Mouse (Mus musculus) MEL-GATA-1-ER (cell line): ENCODE measurements around the gene Ccnd2.

Source experiments
- DNase-seq: peaks from one replicate; pipeline ENCODE4 v3.0.0-alpha.2; 2012; ENCODE audit warnings: low read depth; ENCODE audit errors: extremely low read depth

Ccnd2 gene

DNA sequence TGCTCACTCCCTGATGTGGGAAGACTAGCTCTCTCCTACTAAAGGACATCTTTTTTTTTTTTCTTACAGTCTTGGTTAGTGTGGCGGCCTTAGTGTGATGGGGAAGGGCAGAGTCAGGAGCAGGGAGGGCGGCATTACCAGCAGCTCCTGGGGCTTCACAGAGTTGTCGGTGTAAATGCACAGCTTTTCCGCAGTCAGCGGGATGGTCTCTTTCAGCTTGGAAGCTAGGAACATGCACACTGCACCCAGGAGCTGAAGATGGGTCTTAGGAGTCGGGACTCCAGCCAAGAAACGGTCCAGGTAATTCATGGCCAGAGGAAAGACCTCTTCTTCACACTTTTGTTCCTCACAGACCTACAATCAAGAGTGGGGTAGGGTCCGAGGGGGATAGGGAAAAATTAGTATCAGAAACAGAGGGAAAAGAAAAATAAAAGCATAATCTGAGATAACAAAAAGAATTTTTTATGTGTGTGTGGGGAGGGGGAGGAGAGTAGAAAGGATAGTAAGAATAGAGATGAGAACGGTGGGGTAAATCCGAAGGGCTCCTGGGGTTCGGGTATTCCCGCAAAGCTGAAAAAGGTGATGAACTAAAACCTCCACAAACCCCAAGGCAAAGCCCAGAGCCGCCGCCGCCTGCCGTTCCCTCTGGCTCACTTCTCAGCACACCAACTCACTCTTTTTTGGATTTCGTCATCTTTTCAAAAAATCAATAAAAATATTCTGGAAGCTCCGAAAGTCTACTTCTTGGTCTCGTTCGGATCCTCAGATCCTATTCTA is 3.3 kb downstream of the Ccnd2 start:
- no peak for DNase-seq

DNA sequence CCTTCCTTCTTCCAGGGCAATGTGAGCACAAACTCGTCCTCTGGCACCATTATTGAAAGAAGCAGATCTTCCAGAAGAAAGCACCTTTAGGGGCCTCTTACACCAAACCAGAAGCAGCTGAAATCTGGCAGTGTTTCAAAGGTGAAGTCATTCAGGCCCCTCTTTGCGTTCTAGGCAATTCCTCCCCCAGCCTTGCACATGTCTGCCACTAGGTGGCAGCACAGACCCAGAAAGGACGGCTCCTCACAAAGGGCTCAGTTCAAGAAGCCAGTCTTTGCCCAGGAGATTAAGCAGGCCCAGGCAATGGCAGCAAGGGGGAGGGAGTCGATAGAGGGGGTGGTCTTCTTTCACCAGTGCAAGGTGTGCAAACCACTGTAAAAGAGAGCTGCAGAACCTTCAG is 4.3 kb downstream of the Ccnd2 start:
- peak; percentile 77 for DNase-seq

DNA sequence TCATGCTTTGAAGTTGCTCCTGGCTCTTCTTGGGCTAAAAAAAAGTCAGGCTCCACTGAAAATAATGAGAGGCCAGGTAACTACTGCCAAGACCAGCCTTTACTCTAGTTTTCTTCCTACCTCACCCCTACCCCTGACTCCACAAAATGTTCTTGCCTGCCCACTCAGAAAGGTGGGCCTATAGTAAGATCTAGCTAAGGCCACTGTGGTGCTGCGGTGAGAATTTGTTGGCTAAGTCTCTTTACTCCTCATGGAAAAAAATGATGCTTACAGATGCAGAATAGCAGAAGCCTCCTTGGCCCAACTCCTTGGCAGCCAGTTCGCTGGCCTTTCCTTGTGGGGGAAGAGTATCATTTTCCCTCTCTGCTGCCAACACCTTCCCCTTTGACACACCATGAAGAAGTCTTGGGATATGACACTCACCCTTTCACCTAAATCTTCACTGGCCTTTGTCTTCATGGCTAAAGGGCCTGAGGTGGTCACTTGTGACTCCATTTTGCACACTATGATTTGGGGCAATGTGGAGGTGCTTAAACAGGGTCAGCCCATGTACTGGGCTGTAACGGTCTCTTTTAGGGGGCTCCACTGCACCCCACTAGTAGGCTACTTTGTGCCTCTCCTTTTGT is 5.6 kb downstream of the Ccnd2 start:
- no peak for DNase-seq

DNA sequence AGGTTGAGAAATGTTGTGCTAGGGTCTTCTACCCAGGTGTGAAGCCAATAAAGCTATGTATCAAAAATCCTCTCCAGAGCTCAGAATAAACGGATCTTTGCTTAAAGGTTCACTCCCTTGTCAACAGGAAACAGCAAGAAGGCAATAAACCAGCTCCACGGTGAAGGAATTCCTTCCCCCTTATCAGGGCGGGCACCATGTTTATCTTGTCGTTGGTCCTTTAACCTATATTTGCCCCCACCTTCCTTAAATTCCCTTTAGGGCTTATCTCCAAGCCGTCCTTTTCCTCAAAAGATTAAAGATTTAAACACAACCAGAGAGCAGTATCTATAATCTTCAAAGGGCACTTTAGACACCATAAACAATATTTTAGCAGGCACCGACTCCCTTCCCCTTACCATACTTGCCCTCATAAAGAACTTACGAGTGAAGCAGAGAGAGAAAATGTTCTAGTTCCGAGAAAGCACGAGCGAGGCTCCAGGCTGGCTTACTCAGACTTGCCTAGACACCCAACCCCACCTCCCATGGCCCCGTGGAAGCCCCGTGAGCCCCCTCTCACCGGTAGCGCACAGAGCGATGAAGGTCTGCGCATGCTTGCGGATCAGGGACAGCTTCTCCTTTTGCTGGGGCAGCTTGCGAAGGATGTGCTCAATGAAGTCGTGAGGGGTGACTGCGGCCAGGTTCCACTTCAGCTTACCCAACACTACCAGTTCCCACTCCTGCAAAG is 6.4 kb downstream of the Ccnd2 start:
- peak; percentile 43 for DNase-seq

DNA sequence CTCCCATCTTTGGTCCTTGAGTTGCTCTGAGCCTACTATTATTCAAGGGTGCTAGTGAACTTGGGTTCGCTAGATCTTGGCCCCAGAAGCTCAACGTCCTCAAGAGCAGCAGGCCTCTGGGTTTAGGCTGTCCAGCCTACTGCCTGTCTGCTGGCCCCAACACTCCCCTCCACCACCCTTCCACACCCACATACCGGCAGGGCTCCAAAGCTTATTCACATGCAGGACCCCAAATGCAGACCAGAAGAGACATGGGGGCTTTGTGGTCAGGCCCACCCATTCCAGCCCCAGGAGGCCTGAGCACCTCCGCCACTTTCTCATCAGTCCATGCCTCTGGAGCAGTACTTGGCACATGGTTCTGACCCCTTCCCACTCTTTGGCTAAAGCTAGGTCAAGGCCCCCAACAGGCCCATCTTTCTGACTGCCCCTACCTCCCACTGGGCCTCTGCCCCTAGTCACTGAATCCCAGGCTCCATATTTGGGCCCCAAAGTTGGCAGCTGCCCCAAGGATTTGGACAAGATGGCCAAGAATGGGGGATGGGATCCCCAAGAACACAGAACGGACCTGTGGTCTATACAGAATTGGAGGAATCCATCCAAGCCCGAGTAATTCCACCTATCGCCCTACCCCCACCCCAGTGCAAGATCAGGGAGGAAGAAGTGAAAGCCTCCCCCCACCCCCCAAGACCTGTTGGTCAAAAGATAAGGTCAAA is 8.3 kb downstream of the Ccnd2 start:
- no peak for DNase-seq

DNA sequence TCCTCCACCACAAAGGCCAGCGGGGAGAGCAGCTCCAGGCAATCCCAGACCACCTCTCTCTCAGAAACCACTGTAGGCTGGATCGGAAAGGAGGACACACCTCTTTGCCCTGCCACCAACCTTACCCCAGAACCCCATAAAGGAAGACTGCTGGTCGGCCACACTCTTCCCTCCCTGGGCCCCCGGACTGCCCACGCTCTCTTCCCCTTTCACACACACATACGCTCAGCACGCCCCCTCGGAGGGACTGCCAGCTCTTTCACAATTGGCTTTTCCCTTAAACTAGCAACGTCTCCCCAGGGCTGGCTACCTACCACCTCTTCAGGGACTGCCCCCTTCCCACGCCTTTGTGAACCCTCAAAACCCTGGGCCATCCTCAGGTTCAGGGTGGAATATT is 8.9 kb downstream of the Ccnd2 start:
- DNase-seq, result no peak

DNA sequence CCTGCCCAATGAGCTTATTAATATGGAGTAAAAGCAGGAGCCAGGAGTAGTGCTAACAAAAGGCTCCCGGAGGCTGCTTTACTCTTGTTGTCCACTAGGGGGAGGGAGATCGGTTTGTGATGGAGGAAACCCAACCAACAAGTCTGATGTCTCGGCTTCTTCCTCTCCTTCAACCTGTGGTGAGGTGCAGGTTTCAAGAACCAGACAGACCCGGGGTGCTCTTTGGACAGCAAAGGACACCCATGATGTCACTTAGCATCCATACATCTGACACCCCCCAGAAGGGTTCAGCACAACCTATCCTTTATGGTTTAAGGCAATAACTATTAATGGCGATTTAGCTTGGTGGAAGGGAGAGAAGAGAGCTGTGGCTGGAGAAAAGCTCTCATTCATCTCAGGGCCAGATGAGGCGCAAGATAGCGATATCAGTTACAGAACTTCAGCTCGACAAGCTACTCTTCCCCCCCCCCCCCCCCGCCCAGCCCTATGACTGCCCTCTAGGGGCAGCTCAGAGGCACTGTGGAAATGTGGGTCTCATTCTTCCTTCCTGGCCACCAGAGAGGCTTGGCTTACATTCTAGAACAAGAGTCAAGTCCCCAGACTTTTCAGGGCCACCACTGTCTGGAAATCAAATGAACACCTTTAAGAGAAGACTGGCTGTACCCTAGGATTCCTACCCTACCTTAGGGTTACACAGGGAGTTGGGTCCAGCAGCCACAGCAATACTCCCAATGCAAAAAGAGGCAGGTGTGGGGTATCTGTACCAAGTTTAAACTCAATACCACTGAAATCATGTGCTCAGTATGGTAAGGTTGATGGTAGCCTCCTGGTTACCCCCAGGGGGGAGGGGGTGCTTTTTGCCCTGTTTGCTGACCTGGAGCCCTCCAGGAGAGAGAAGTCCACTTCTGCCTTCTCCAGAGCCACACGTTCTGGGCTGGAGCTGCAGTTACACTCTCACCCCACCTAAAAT is 9.6 kb downstream of the Ccnd2 start:
- peak; percentile 52 for DNase-seq

DNA sequence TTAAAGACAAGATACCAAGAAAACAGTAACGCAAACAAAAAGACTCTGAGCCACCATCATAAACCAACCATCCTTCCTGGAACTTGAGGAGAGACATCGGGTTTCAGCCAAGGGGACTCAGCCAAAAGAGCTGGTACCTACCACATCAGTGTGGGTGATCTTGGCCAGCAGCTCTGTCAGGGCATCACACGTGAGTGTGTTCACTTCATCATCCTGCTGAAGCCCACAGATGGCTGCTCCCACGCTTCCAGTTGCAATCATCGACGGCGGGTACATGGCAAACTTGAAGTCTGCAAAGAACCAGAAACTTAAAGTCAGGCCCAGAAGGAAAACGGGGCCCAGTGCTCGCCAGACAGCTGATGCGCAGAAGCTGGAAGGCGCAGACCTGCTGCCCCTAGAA is 13.0 kb downstream of the Ccnd2 start:
- no peak for DNase-seq

DNA sequence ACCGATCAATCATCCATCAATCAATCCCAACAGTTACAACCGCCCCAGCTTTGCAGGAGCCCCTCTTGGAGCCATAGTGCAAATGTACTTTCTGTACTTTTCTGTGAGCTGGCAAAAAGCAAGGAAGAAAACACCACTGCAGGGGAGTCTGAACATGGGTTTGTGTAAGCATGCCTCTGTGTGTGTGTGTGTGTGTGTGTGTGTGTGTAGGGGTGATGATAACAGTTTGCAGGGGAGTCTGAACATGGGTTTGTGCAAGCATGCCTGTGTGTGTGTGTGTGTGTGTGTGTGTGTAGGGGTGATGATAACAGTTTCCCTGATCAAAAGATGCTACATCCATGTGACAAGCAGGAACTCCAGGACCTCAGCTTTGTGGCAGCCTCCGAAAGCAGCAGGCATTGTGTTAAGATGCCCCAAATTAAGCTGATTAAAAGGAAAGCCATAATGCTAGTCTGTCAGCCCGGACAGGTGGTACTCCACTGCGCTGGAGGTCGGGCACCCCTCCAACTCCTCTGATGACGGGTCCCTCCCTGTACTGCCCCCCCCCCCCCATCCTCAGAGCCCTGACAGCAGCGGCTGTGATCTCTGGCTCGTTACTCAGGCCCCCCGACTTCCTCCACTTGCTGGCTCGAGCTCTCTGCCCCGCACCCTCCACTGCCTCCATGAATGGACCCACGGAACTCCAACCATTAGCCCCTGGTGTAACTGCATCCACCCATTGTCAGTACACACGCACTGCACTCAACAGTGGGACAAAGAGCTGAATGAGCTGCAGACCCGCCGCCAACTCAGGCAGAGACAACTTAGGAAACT is 18.4 kb downstream of the Ccnd2 start:
- DNase-seq, result no peak

DNA sequence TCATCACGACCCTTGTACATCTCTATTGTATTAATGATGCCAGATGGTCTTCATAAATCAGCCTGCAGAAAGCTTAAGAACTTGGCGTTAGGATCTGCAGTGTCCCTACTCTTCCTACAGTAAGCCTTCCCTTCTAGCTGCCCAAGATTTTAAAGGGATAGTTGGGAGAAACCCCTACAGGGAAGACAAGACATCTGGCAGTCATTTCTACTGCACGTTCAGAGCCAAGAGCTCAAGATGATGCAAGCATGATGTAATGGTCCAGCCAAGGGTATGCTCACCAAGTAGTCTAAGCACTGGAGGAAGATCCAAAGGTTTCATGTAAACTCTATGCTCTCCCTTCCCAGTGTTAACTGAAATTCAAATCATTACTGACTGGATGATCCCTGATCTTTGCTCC is 19.3 kb downstream of the Ccnd2 start:
- no peak for DNase-seq

DNA sequence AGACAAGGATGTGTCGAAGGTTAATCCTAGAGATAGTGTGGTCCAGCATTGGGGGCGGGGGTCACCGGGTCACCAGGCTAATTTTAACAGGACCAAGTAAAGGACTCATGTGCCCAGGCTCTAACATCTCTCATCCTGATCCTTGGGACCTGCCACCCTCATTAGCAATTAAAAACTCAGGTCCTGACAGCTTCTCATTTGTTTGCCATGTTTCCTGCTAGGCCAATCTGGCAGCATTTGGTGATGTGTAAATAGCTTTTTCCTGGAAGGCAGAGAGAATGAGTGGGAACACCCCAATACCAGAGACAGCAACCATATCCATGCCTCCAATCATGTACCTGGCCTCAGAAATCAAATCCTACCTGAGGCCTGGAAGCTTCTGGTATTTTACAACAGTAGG is 20.0 kb downstream of the Ccnd2 start:
- no peak for DNase-seq

DNA sequence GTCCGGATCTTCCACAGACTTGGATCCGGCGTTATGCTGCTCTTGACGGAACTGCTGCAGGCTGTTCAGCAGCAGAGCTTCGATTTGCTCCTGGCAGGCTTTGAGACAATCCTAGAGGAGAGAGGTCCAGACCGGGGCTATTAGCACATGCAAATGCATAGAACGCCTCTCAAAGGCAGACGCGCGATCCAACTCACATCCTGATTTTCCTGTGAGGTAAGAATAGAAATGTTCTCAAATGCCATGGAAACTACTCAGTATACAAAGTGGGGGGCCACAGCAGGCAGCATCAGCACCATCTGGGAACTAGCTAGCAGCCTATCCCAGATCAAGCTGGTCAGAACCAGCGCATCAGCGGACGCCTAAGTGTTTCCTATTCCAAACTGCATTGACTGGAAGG is 21.6 kb downstream of the Ccnd2 start:
- DNase-seq, result no peak

DNA sequence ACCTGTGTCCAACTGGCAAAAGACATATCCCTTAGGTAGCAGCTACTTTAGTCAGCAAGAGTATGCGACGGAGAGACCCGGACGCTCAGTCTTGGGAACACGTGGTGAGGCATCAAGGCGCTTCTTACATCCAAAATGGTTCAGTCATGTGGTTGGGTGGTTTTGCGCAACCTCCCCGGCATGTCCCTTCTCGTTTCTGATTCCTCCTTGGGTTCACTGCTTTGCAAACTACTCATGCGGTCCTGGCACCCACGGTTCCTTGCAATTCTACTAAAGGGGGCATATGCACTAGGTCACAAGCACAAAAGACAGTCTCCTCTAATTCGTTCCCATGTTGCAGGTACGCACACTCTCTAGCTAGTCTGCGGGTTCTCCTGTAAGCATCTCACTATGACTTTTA is 22.3 kb downstream of the Ccnd2 start:
- no peak for DNase-seq

DNA sequence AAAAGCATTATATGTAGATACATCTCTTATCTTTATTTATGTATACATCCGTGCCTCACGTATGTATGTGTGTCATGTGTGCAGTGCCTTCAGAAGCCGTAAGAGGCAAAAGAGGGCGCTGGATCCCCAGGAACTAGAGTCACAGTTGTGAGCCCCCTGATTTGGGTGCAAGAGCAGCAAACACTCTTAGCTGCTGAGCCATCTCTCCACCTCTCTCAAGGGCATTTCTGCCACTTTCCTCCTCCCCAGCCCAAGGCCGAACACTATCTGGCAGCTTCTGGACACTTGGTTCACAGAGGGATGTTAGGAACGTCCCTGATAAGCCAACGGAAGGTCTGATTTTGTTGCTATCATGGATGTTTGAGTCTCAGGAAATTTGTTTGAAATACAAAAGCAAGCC is 28.5 kb downstream of the Ccnd2 start:
- no peak for DNase-seq

DNA sequence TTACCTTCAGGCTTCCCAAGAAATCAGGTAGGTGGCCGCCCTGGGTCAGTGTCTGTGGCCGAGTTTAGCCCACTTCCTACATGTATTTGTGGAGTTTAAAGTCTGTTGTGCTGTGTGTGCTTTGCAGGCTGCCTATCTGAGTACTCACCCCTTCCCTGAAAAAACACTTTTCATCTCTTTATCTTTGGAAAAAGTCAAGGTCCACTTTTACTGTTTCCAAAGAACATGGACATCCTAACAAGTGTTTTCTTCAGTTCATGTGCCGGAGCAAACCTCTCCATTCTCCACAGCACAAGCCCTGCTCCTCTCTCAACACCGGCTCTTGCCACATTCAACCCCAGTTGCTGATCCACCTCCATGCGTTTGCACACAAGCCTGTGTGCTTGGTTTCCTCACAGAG is 29.0 kb downstream of the Ccnd2 start:
- DNase-seq, result no peak

DNA sequence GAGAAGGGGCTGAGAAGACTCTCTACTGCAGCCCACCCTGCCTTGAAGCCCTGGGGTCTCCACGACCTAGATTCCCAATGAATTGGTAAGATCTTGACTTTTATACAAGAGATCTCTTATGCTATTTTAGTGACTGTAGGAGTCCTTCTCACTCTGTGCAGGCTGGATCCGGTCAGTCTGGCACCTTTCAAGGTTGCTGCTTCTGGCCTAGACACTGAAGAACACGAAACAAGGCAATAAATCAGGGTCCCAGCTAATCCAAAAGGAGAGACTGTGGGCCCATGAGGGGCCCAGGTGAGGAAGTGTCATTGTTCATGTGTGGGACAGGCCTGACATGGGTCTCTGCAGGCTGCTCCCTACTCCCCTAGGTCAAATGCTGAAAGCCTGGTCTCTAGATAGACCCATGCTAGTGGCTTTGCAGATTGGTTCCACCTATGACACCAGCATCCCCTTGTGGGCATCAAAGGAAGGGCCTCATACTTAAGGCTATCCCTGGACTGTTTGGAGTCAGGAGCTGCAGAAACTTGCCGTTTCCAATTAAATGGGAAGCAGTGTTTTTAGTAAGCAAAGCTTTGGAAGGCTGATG is 29.7 kb downstream of the Ccnd2 start:
- DNase-seq, result no peak

DNA sequence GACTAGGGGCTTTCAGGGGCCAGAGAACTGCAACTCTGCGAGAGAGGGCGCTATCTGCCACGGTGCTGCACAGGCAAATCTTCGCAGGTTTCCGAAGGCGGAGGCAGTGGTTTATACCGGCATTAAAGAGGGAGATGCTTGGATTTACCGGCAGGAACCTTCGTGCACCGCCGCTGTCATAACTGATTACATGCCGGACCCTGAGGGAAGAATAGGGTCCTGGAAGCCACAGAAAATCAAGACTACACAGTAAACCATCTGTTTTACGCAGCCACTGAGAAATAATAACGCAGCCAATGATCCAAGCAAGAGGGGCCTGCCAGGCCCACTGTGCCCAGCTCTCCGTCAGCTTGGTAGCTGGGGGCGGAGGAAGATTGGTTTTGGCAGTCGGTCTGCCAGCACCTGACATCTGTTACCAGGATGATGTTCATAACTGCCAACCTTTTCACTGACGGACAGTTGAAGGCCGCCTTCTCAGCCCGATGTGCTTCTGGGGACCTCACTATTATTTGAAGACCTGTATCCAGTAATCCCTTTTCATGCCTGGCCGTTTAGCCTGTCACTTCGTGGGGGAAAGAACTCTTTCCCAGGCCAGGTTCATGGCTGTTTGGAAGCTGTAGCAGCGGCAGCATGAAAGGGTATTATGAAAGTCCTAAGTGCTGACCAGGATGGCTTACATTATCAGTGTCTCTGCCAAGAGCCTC is 37.1 kb downstream of the Ccnd2 start:
- DNase-seq, result no peak

DNA sequence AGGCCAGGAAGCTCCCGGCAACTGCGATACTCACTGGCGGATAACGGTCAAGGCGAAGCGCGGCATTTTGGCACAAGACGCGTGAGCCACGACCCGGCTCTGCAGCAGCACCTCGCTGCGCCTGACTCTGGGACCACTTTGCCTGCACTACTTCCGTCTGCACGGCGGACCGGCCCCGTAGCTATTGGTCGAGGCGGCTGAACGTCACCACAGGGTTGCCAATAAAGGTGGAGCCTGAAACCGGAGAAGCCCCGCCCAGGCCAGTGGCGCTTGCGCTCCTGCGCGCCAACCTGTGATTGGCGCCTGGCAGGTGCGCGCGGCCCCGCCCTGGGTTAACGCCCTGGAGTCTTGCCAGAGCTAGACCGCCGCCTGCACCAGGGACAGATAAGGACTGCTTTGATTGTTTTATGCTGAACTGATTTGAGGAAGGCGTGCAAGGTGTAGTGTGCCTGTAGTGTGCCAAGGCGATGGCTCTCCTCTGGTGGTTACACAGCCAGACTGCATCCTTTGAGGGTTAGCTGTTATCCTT is 42.5 kb downstream of the Ccnd2 start, which contains the start of gene Tigar:
Gene Tigar, minus strand, starts transcription at position 156 of the 529 bp plus-strand sequence.
- DNase-seq, result peak; percentile 86
